Mouse (Mus musculus) cerebellum, postnatal 25 days (tissue): ENCODE data around the gene Katnb1.

Experiments
- DNase-seq, 2 experiments: peaks; one replicate each; pipeline ENCODE4 v3.0.0; 2021; ENCODE audit warnings: mixed read lengths in 2 of 2

The Katnb1 gene

GRCm38 (mm10) chr8:95141026-95141425 lies 60.0 kb downstream of the Katnb1 start:
- no peak for DNase-seq

- DNase-seq = no peak
These were observed 60.6 kb downstream of the Katnb1 start for GRCm38 (mm10) chr8:95141469-95142074.

GRCm38 (mm10) chr8:95142075-95142831 lies 61.3 kb downstream of the Katnb1 start:
- peak; percentile 75 to 89 for DNase-seq

GRCm38 (mm10) chr8:95142985-95143804 lies 62.2 kb downstream of the Katnb1 start:
- peak; percentile 25 to 49 for DNase-seq

- DNase-seq = no peak
These were observed 63.0 kb downstream of the Katnb1 start for GRCm38 (mm10) chr8:95143805-95144630.

GRCm38 (mm10) chr8:95144631-95145015 lies 63.6 kb downstream of the Katnb1 start:
- no peak for DNase-seq

DNA sequence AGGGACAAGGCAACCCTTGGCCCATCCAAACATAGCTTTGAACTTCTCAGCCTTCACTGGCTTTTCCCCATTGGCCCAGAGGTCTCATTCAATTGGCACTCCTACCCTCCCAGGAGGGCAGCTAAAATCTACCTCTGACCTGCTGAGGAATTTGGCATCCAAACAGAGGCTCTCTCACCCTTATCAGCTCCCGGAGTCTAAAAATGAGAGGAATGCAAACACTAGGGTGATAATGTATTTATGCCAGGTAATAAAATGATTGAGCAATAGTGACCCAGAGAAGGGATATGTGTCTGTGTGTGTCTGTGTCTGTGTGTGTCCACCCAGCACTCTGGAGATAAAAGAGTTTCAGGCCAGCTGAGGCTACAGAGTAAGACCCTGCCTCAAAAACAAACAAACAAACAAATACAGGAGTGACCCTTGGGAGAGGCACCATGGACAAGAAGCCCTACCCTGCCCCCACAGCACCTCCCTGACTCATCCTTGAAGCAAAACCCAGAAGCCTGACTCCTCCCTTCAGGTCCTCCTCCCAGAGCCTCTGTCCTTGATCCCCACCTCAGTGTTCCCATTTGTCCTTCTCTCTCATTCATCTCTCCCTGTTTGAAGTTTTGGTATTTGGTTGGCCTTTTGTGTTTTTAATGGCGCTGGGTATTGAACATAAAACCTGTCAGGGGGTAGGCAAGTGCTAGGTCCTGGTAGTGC lies 65.2 kb downstream of the Katnb1 start:
- no peak for DNase-seq

GRCm38 (mm10) chr8:95146846-95147245 lies 65.9 kb downstream of the Katnb1 start:
- DNase-seq = no peak

DNA sequence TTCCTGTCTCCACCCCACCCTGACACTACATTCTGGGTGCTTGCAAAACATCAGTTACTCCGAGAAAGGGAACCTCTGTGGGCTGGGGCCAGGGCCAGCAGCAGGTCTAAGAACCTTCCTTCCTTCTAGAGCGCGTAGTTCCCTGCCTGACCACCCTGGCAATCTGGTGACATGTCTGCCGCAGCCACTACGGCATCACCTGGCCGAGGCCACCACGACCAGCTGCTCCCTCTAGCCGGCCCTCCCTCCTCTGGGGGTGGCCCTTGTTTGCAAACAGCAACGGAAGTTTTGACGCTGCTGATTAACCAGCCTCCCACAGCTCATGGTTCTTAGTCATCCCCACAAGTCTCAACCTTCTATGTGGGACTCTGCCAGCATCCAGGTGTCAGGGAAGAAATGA lies 68.4 kb downstream of the Katnb1 start:
- DNase-seq = no peak

DNA sequence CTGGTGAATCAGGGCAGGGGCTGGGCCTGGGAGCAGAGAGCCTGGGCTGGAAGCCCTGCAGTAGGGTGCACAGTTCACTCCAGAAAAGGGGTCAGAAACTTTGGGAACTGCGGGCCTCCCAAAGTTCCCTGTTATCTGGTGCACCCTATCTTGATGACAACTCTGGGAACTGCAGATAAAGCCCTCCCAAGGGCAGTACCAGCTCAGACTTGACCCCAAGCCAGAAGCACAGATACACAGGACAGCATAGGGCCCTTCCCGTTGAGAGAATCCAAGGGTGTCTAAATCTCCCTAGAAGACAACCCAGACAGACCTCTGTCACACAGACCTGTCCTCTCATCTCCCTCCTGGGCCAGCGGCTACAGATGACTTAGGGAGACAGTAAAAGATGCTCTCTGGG lies 69.6 kb downstream of the Katnb1 start:
- no peak for DNase-seq
